Mouse (Mus musculus) gastrocnemius, adult 8-10 months (tissue): ENCODE measurements at regions not wholly inside any gene's neighbourhood (a gene's known extent, or its start where the extent isn't known, plus 50 kb on each side); places are given as distances from the start of the nearest gene placed in this dataset.

Source experiments
- DNase-seq, 2 experiments: peaks; one replicate each; pipeline ENCODE4 v3.0.0; 2022; ENCODE audit warnings: low spot score in 2 of 2

- no peak for DNase-seq
Observed at GRCm38 (mm10) chr11:110715300-110715699, 252.5 kb upstream of the Kcnj16 start.

GRCm38 (mm10) chr11:110716369-110716768, 251.5 kb upstream of the Kcnj16 start:
- DNase-seq = no peak

DNA sequence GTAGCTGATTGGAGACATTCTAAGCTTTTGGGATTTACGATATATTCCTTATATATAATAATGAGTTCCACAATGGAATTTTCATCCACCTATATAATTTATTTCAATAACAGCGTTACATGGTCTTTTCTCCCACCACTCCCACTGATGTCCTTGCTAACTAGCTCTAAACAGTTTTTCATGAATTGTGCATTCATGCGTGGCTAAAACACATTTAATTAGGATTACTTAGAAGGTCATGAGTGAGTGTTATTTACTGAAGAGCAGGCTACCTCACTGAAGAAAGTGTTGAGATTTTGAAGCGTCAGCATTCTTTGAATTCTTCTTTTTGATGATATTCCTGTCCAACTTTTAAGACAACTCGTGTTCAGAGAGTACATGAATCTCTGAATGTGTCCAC, 245.1 kb upstream of the Kcnj16 start:
- no peak for DNase-seq

- DNase-seq = no peak
Observed at GRCm38 (mm10) chr11:110723971-110724370, 243.9 kb upstream of the Kcnj16 start.

DNA sequence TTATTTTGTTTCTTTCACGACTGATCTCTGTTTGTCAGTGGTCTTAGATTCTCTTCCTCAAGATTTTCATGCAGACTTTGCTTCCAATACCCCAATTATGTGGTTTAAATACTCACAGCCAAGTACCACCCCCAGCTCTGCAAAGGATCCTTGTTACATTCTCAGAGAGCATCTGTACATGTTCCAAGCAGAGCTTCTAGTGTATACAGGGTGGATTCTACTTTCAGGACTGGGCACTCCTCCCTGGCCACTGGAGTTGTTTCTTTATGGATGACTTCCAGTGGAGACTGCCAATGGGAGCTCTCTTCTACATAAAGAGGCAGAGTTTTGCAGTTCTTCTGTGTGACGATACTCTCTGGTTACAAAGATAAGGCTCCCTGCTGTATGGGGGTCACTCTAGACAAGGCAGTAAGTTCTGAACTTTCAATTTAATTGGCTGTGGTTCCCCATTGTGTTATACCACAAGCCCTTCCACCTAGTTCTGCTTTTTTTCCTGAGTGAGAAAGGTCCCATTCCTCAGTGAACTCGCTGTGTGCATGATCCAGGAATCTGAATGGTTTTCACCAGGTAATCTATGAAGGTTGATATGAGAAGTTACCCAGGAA, 240.4 kb upstream of the Kcnj16 start:
- no peak for DNase-seq

- DNase-seq = no peak
Observed at GRCm38 (mm10) chr11:110731510-110731909, 236.3 kb upstream of the Kcnj16 start.

- no peak for DNase-seq
Observed at GRCm38 (mm10) chr11:110774128-110774527, 193.7 kb upstream of the Kcnj16 start.

- no peak for DNase-seq
Observed at GRCm38 (mm10) chr11:110781492-110782276, 186.1 kb upstream of the Kcnj16 start.

- no peak for DNase-seq
Observed at GRCm38 (mm10) chr11:110789537-110789936, 178.3 kb upstream of the Kcnj16 start.

DNA sequence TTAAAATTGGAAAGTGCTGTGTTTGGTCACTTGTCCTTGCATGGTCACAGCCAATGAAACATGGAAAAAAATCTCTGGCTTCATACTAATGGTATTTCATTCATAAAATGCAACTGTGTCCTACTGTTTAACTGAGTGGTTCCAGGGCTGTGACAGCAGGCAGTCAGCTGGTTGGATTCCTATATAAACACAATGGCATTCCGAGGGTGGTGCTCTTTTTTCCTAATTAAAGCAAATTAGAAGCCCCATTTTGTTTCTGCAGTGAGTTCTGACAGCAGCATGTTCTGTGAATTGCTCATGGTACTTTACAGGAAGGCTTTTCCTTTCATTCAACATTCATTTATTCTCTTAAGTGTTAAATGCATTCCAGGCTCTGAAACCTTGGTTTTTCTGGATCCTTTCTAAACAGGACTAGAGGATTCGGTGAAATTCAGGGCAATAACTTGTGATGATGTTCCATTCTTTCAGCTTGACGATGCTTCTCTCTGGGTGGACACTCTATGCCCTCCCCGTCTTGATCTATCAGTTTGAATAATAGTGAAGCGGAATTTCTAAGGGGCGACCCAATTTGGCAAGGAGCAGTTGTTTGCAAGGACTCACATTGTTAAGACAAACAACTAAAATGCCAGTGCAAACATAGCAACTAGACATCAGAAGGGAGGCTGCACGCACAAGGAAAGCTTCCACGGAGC, 167.8 kb upstream of the Kcnj16 start:
- no peak for DNase-seq

DNA sequence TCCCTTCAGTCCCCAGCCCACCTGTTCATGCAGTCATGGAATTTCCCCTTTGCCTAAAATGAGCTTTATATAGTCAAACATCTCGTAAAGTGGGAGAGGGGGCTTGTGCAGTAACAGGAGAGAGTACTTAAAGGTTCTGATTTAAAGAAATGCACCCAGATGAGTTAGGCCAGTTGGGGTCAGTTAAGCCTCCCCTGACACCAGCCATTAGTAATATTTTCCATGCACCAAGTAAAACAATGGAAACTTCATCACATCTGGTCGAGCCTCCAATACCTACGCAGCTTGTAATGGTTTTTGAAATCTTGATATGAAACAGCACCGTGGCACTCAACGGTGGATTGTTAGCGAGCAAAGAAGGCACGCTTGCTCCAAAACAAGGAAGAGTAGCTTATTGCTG, 165.8 kb upstream of the Kcnj16 start:
- DNase-seq = no peak

GRCm38 (mm10) chr11:110804079-110804478, 163.8 kb upstream of the Kcnj16 start:
- no peak for DNase-seq

DNA sequence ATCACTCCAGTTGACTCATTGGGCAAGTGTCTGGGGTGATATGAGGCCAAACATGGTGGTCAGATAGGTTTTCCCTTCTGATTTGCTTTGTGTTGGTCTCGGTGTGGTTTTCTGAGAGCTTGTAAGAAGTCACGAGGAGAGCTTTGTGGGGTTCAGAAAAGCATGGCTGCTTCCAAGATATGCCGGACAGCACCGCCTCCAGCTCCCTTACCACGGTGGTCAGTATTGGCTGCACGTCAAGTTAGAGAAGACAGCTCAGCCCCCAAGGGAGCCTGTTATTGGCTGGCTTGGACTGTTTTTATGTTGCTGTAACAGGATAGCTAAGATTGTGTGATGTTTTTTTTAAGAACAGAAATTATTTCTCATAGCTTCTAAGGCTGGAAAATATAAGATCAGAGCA, 154.7 kb upstream of the Kcnj16 start:
- DNase-seq = peak in 1 of 2 experiments; percentile 3

GRCm38 (mm10) chr11:110814732-110815131, 153.1 kb upstream of the Kcnj16 start:
- no peak for DNase-seq

DNA sequence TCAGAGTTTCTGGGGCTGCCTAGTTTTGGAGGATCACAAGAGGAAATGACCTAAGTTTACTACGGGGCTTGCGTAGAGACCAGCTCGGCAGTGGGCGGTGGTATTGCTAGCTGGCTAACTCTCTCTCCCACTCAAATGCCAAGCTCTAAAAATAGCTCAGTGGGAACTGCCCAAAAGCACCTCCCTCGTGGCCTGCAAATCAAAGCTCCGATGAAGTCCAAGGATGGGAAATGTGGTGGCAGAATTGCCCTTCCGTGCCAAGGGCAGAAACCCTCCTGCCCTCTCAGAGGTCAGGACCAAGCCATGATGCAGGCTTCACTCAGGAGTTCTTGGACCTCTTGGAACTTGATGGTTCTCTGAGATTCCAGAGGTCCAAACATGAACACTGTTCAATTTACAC, 152.6 kb upstream of the Kcnj16 start:
- peak in 1 of 2 experiments; percentile 4 for DNase-seq

DNA sequence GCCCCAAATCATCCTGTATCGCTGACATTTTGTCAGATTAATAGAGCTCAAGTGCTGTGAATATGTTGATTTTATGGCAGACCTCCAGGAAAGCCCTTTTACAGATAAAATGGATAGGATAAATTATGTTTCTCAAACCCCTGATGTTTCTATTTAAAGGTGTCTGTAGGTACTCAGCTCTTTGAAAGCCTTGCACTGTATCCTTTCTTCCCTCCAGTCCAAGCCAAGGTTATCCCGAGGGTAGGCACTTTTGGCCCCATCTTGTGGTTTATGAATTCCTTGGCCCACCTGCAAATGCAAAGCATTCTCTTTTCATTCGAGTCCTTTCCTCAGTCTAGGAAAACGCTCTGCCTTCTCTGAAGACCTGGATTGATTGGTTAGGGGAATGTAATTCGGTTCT, 139.2 kb upstream of the Kcnj16 start:
- no peak for DNase-seq

DNA sequence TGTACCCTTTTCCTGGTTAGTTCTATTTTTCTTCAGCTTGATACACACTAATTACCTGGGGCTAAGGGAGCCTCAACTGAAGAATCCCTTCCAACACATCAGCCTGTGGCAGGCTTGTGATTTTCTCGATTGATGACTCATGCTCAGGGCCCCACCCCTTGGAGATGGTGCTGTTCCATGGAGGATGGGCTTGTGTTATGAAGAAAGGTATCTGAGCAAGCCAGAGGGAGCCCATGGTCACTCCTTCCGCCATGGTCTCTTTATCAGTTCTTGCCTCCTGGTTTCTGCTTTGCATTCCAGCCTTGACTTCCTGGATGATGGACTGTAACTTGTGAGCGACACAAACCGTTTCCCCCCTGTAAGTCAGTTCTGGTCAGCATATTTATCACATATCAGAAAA, 131.1 kb upstream of the Kcnj16 start:
- DNase-seq = no peak

DNA sequence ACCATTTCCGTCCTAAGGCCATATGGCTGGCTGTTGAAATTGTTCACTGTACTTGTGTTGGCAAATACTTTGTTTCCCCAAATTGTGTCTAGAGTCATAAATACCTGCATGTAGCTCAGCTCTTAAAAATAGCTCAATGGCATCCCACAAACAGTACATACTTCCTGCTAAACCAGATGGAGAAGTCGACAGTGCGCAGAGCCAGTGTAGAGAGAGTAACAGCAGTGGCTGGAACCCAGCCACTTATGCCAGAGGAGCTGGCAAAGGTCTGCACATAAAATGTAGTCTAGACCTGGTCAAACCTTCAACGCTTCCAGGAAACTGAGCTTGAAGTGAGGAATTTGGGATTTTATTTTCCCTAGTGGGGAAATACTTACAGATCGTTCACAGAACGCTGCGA, 128.5 kb upstream of the Kcnj16 start:
- DNase-seq = no peak

- DNase-seq = no peak
Observed at GRCm38 (mm10) chr11:110868319-110868718, 99.5 kb upstream of the Kcnj16 start.

- no peak for DNase-seq
Observed at GRCm38 (mm10) chr11:110870133-110870532, 97.7 kb upstream of the Kcnj16 start.

GRCm38 (mm10) chr11:110874626-110875025, 93.2 kb upstream of the Kcnj16 start:
- no peak for DNase-seq

- DNase-seq = no peak
Observed at GRCm38 (mm10) chr11:110880971-110881370, 86.9 kb upstream of the Kcnj16 start.
